Comparison of ENCODE assay signal across 19 mouse cellular contexts in genomic region chr13:16995321-16995720, GRCm38 (mm10).
DNase-seq lines count a peak whose midpoint lies in the region; TF ChIP-seq lines count a peak whose summit lies in the region.
"Had no signal": no experiment of that assay in that cellular context is flagged by ENCODE, and none has a peak within 500 bp of the region (broad histone marks: within the 10 kb centered on the region; RNA-seq: fewer than 3 reads in every experiment).

No protein-coding gene starts in this region.

- 48% methylated on average over 3 of the region's 3 CpGs for WGBS in kidney, adult 2 months

- no peaks in the 10 kb centered on the region for H3K27me3 ChIP-seq in kidney, adult 2 months (replicated peaks; ENCODE audit: control insufficient read depth, insufficient read depth, low read length)
- H3K27me3 ChIP-seq: embryonic facial prominence, embryonic 13.5 days; embryonic facial prominence, embryonic 15.5 days; forebrain, embryonic 12.5 days had no signal

- no peaks in the 10 kb centered on the region for H3K36me3 ChIP-seq in kidney, adult 2 months (ENCODE audit: control insufficient read depth, insufficient read depth, low read length)
- H3K36me3 ChIP-seq: embryonic facial prominence, embryonic 13.5 days; embryonic facial prominence, embryonic 15.5 days; forebrain, embryonic 10.5 days; forebrain, embryonic 12.5 days had no signal

- no peak for TF ChIP-seq POLR2A in kidney, adult 2 months (IDR thresholded peaks at IDR 0.05; ENCODE audit: low read depth, low read length)

- peak overlapping the region; percentile 78 for H3K27ac ChIP-seq in kidney, adult 2 months (ENCODE audit: insufficient read depth, low read depth, low read length)
- H3K27ac ChIP-seq: embryonic facial prominence, embryonic 13.5 days; embryonic facial prominence, embryonic 15.5 days; forebrain, embryonic 10.5 days; forebrain, embryonic 12.5 days had no signal

- peaks cover 5% of the 10 kb centered on the region; the same call in 1 of the 2 replicates for H3K4me1 ChIP-seq in kidney, adult 2 months (ENCODE audit: control insufficient read depth, insufficient read depth, low read length)
- H3K4me1 ChIP-seq: embryonic facial prominence, embryonic 13.5 days; embryonic facial prominence, embryonic 15.5 days; forebrain, embryonic 10.5 days; forebrain, embryonic 12.5 days had no signal

- TF ChIP-seq CTCF in kidney, adult 2 months (conservative IDR thresholded peaks at IDR 0.05; ENCODE audit: insufficient read depth, insufficient read length, low read depth, low read length), result no peak

- peak; percentile 70 for DNase-seq in kidney, adult 2 months
- no peak for DNase-seq in kidney, postnatal 4 days
- peak; percentile 58 for DNase-seq in kidney, adult 9 months
- no peak for DNase-seq in kidney, adult 18-20 months
- DNase-seq: adrenal gland, adult 2 months; adrenal gland, postnatal 10 days; adrenal gland, postnatal 25 days; cerebellum, adult 11 months; cerebellum, adult 18-20 months; cerebellum, adult 8-10 months; cerebellum, adult 9-11 months; cerebellum, postnatal 14 days; cerebellum, postnatal 36 days; embryo, embryonic 11 days had no signal

- no peak overlapping the region for H3K4me3 ChIP-seq in kidney, adult 2 months (ENCODE audit: insufficient read depth, low read depth, low read length)
- H3K4me3 ChIP-seq: embryonic facial prominence, embryonic 13.5 days; embryonic facial prominence, embryonic 15.5 days; erythroblast, embryonic 14.5 days; forebrain, embryonic 10.5 days; forebrain, embryonic 12.5 days had no signal

Comparison
In these comparisons a context has a peak if more than half of its experiments do, and no peak if none do; other contexts are left out.
1. DNase-seq: peak in kidney, adult 2 months (single experiment) and kidney, adult 9 months (single experiment); none in kidney, postnatal 4 days (0 of 2) and kidney, adult 18-20 months (single experiment).